Mouse (Mus musculus): ENCODE results near the gene Stk33. TPM values are rescaled to one million over a fixed set of nuclear protein-coding genes. Genes with fewer than 3 reads are reported as not detected.

Gene Stk33
- not detected for polyA plus RNA-seq (2014; fragmentation: Illumina TruSeq; extraction: RNeasy Lipid Tissue Mini Kit (QIAGEN cat#74804); ENCODE audit: low read depth, low replicate concordance)

GRCm38 (mm10) chr7:109438781-109439591 is at the start of gene Stk33:
Gene Stk33 (minus strand): TSS chr7:109439081.

Other genes starting within 250 kb of the Stk33 start
- gene Trim66, start 69.1 kb upstream of the Stk33 start, polyA plus RNA-seq (2014; fragmentation: Illumina TruSeq; extraction: RNeasy Lipid Tissue Mini Kit (QIAGEN cat#74804); ENCODE audit: low read depth, low replicate concordance) = 0.21 TPM
- 317 TPM for gene Rpl27a, start 80.1 kb upstream of the Stk33 start, polyA plus RNA-seq (2014; fragmentation: Illumina TruSeq; extraction: RNeasy Lipid Tissue Mini Kit (QIAGEN cat#74804); ENCODE audit: low read depth, low replicate concordance)

Data from heart, adult 10 weeks (tissue).